Mouse (Mus musculus) forebrain, embryonic 16.5 days (tissue): ENCODE results near the gene Krt222. TPM values are rescaled to one million over a fixed set of nuclear protein-coding genes. Genes with fewer than 3 reads are reported as not detected.
A peak's percentile ranks its signal among the peaks of the same experiment; 100 is the strongest.

Source experiments
- ATAC-seq: fragments of 200-750 bp; cut with Nextera tagmentation; 2 replicates; pipeline ENCODE4 v1.8.0; 2017; ENCODE audit warnings: mild to moderate bottlenecking, moderate library complexity
- H3K27ac ChIP-seq: fragments of 300-500 bp; sonication (generic); 2 replicates; pipeline ENCODE4 v1.5.1; 2014; ENCODE audit warnings: low read length, control low read depth
- H3K27me3 ChIP-seq: fragments of 300-500 bp; sonication (generic); replicated peaks from 2 replicates; pipeline ENCODE4 v1.6.1; 2014; ENCODE audit warnings: low read length; ENCODE audit not compliant: control insufficient read depth, insufficient read depth
- H3K36me3 ChIP-seq: fragments of 300-500 bp; sonication (generic); 2 replicates; pipeline ENCODE4 v1.6.1; 2014; ENCODE audit not compliant: control insufficient read depth, insufficient read depth
- H3K4me1 ChIP-seq: fragments of 300-500 bp; sonication (generic); replicated peaks from 2 replicates; pipeline ENCODE4 v1.6.1; 2014; ENCODE audit warnings: low read length; ENCODE audit not compliant: control insufficient read depth, insufficient read depth
- H3K4me2 ChIP-seq: fragments of 300-500 bp; sonication (generic); 2 replicates; pipeline ENCODE4 v1.6.1; 2014; ENCODE audit warnings: mild to moderate bottlenecking, low read length, control low read depth
- H3K4me3 ChIP-seq: fragments of 300-500 bp; sonication (generic); replicated peaks from 2 replicates; pipeline ENCODE4 v1.5.1; 2014; ENCODE audit warnings: mild to moderate bottlenecking, low read length, control low read depth
- H3K9ac ChIP-seq: fragments of 300-500 bp; sonication (generic); replicated peaks from 2 replicates; pipeline ENCODE4 v1.6.1; 2014; ENCODE audit warnings: low read depth, low read length, control low read depth
- H3K9me3 ChIP-seq: fragments of 300-500 bp; sonication (generic); 2 replicates; pipeline ENCODE4 v1.6.1; 2016; ENCODE audit warnings: low read length; ENCODE audit not compliant: control insufficient read depth
- WGBS: fragments of 180-500 bp; shearing (Covaris S2); extraction: QIAGEN DNeasy Blood & Tissue Kit; methylation state at CpG from one replicate; pipeline ENCODE4 v1.1.7; 2014; 5-methylcytosine and 5-hydroxymethylcytosine counted together
- polyA plus RNA-seq: library from polyadenylated mRNA; unstranded; fragments of >200 nt; fragmentation: Nextera tagmentation; extraction: Ambion mirVana; gene quantifications from 2 replicates; pipeline ENCODE4 v1.2.1, GENCODE M21; 2015

Gene Krt222
- polyA plus RNA-seq, 1 experiment from 2014 or later: 3.9 TPM

- ATAC-seq: peak; percentile 39; the same call in 1 of the 2 replicates
- Histone ChIP-seq H3K9ac (peak overlapping the region; percentile 100), H3K4me2 (peak overlapping the region; percentile 74), H3K9me3 (no peaks in the 10 kb centered on the region), H3K4me3 (peak overlapping the region; percentile 94), H3K4me1 (peaks cover 32% of the 10 kb centered on the region), H3K36me3 (peaks cover 8% of the 10 kb centered on the region; the same call in 1 of the 2 replicates), H3K27ac (peak overlapping the region; percentile 99), H3K27me3 (no peaks in the 10 kb centered on the region)
- under 1% methylated on average over 30 of the region's 31 CpGs for WGBS
Observed at GRCm38 (mm10) chr11:99229641-99230260, 14.1 kb downstream of the Krt222 start.

GRCm38 (mm10) chr11:99226298-99226697, 17.6 kb downstream of the Krt222 start:
- Histone ChIP-seq H3K27me3 (no peaks in the 10 kb centered on the region), H3K4me3 (no peak overlapping the region), H3K27ac (no peak overlapping the region), H3K36me3 (peaks cover 20% of the 10 kb centered on the region), H3K4me1 (peaks cover 27% of the 10 kb centered on the region), H3K9ac (no peak overlapping the region), H3K4me2 (no peak overlapping the region), H3K9me3 (no peaks in the 10 kb centered on the region)
- WGBS: 91% methylated on average over 5 of the region's 5 CpGs
- no peak for ATAC-seq

DNA sequence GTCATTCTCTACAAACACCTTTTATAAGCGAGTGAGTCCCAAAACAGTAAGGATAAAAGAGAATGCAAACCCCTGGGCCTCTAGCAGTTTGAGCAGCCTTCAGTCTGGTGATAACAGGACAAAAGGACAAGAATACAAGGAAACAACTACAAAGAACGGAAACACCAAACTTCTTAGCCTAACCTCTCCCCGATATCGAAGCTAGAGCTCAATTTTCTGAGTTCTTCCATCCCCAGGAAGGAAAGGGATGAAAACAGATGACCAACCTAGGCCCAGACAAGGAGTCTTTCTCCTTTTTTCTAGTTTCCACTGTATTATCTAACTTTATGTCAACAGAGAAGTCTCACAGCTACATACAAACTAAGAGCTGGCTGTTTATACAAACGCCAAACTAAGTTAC, 20.6 kb downstream of the Krt222 start:
- Histone ChIP-seq H3K27me3 (no peaks in the 10 kb centered on the region), H3K4me1 (peaks cover 17% of the 10 kb centered on the region), H3K9ac (no peak overlapping the region), H3K27ac (no peak overlapping the region), H3K9me3 (no peaks in the 10 kb centered on the region), H3K36me3 (peaks cover 30% of the 10 kb centered on the region), H3K4me2 (no peak overlapping the region), H3K4me3 (no peak overlapping the region)
- ATAC-seq: no peak
- 91% methylated on average over 5 of the region's 5 CpGs for WGBS

GRCm38 (mm10) chr11:99221811-99222210, 22.1 kb downstream of the Krt222 start:
- Histone ChIP-seq H3K27ac (no peak overlapping the region), H3K9ac (no peak overlapping the region), H3K4me3 (no peak overlapping the region), H3K36me3 (peaks cover 35% of the 10 kb centered on the region), H3K9me3 (no peaks in the 10 kb centered on the region), H3K27me3 (no peaks in the 10 kb centered on the region), H3K4me2 (no peak overlapping the region), H3K4me1 (peaks cover 5% of the 10 kb centered on the region; the same call in 1 of the 2 replicates)
- WGBS: 81% methylated on average over 2 of the region's 2 CpGs
- ATAC-seq: no peak

- no peak overlapping the region for H3K4me2 ChIP-seq
- 90% methylated on average over 7 of the region's 7 CpGs for WGBS
- H3K4me3 ChIP-seq: no peak overlapping the region
- H3K27me3 ChIP-seq: no peaks in the 10 kb centered on the region
- H3K4me1 ChIP-seq: no peaks in the 10 kb centered on the region
- H3K27ac ChIP-seq: no peak overlapping the region
- no peaks in the 10 kb centered on the region for H3K9me3 ChIP-seq
- no peak for ATAC-seq
- no peak overlapping the region for H3K9ac ChIP-seq
- H3K36me3 ChIP-seq: peaks cover 50% of the 10 kb centered on the region
Observed at GRCm38 (mm10) chr11:99217248-99217986, 26.5 kb downstream of the Krt222 start.

GRCm38 (mm10) chr11:99216181-99216580, 27.7 kb downstream of the Krt222 start:
- no peaks in the 10 kb centered on the region for H3K4me1 ChIP-seq
- ATAC-seq: no peak
- no peak overlapping the region for H3K4me3 ChIP-seq
- 92% methylated on average over 3 of the region's 3 CpGs for WGBS
- no peaks in the 10 kb centered on the region for H3K9me3 ChIP-seq
- H3K27me3 ChIP-seq: no peaks in the 10 kb centered on the region
- no peak overlapping the region for H3K4me2 ChIP-seq
- H3K27ac ChIP-seq: no peak overlapping the region
- no peak overlapping the region for H3K9ac ChIP-seq
- peaks cover 59% of the 10 kb centered on the region for H3K36me3 ChIP-seq

- Histone ChIP-seq H3K4me1 (no peaks in the 10 kb centered on the region), H3K27ac (no peak overlapping the region), H3K36me3 (peaks cover 63% of the 10 kb centered on the region), H3K4me3 (no peak overlapping the region), H3K27me3 (no peaks in the 10 kb centered on the region), H3K4me2 (no peak overlapping the region), H3K9me3 (no peaks in the 10 kb centered on the region), H3K9ac (no peak overlapping the region)
- 84% methylated on average over 7 of the region's 7 CpGs for WGBS
- ATAC-seq: no peak
Observed at GRCm38 (mm10) chr11:99212693-99213092, 31.2 kb downstream of the Krt222 start.

- no peaks in the 10 kb centered on the region for H3K27me3 ChIP-seq
- peaks cover 57% of the 10 kb centered on the region for H3K36me3 ChIP-seq
- WGBS: 79% methylated on average over 2 of the region's 2 CpGs
- H3K4me2 ChIP-seq: no peak overlapping the region
- H3K27ac ChIP-seq: no peak overlapping the region
- no peak overlapping the region for H3K9ac ChIP-seq
- no peaks in the 10 kb centered on the region for H3K9me3 ChIP-seq
- H3K4me3 ChIP-seq: no peak overlapping the region
- H3K4me1 ChIP-seq: no peaks in the 10 kb centered on the region
- ATAC-seq: no peak
Observed at GRCm38 (mm10) chr11:99211964-99212363, 31.9 kb downstream of the Krt222 start.

DNA sequence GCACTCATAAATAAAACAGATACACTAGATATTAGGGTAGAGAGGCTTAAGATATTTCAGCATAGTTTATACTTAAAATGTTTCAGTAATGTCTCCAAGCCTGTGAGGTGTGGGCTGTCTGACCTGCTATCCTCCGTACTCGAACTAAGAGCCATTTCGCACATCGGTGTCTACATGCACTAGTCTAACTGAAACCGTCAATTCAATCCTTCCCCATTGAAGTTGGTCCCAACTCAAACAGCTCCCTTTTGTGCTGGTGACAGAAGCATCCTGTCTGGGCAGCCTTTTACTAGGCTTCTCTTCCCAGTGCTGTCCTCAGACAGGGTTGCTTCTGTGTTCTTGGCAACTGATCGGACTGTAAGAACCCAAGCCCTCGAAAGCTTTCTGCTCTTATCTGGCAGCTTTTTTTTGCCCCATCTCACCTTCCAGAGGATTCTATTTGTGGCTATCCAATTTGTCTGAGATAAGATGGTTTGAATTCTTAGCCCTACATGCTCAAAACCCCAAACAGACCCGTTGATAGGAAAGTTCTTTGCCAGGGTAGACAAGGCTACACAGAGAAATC, 35.7 kb downstream of the Krt222 start:
- ATAC-seq: no peak
- Histone ChIP-seq H3K27ac (no peak overlapping the region), H3K27me3 (no peaks in the 10 kb centered on the region), H3K4me3 (no peak overlapping the region), H3K4me1 (no peaks in the 10 kb centered on the region), H3K4me2 (no peak overlapping the region), H3K9ac (no peak overlapping the region), H3K36me3 (peaks cover 29% of the 10 kb centered on the region), H3K9me3 (no peaks in the 10 kb centered on the region)
- WGBS: 80% methylated on average over 8 of the region's 8 CpGs
